Mouse (Mus musculus) limb, embryonic 14.5 days (tissue): Measurements from ENCODE around the gene Gm17617. TPM values are rescaled to one million over a fixed set of nuclear protein-coding genes. Genes with fewer than 3 reads are reported as not detected.
A peak's percentile ranks its signal among the peaks of the same experiment; 100 is the strongest.

ENCODE experiments used
- ATAC-seq: fragments of 200-750 bp; cut with Nextera tagmentation; 2 replicates; pipeline ENCODE4 v1.8.0; 2017; ENCODE audit warnings: low read depth, moderate number of reproducible peaks, moderate TSS enrichment; ENCODE audit not compliant: low FRiP score
- DNase-seq: peaks from one replicate; pipeline ENCODE4 v3.0.0-alpha.2; 2015; ENCODE audit warnings: low spot score
- H3K27ac ChIP-seq: fragments of 300-500 bp; sonication (generic); replicated peaks from 2 replicates; pipeline ENCODE4 v1.5.1; 2014; ENCODE audit warnings: low read depth, mild to moderate bottlenecking, low read length, moderate library complexity, mixed read lengths
- H3K27me3 ChIP-seq: fragments of 300-500 bp; sonication (generic); 2 replicates; pipeline ENCODE4 v1.6.1; 2014; ENCODE audit warnings: low read length, mixed read lengths; ENCODE audit not compliant: control insufficient read depth, insufficient read depth
- H3K36me3 ChIP-seq: fragments of 300-500 bp; sonication (generic); 2 replicates; pipeline ENCODE4 v1.6.1; 2014; ENCODE audit warnings: mild to moderate bottlenecking, low read length, moderate library complexity, mixed read lengths; ENCODE audit not compliant: control insufficient read depth, insufficient read depth
- H3K4me1 ChIP-seq: fragments of 300-500 bp; sonication (generic); 2 replicates; pipeline ENCODE4 v1.6.1; 2014; ENCODE audit warnings: antibody characterized with exemption, low read length, mixed read lengths; ENCODE audit not compliant: control insufficient read depth, insufficient read depth
- H3K4me2 ChIP-seq: fragments of 300-500 bp; sonication (generic); replicated peaks from 2 replicates; pipeline ENCODE4 v1.6.1; 2014; ENCODE audit warnings: low read depth, mild to moderate bottlenecking, low read length, moderate library complexity; ENCODE audit not compliant: severe bottlenecking
- H3K4me3 ChIP-seq: fragments of 300-500 bp; sonication (generic); replicated peaks from 2 replicates; pipeline ENCODE4 v1.5.1; 2014; ENCODE audit warnings: low read length
- H3K9ac ChIP-seq: fragments of 300-500 bp; sonication (generic); 2 replicates; pipeline ENCODE4 v1.6.1; 2014; ENCODE audit warnings: mild to moderate bottlenecking, low read depth, low read length, moderate library complexity; ENCODE audit not compliant: severe bottlenecking
- H3K9me3 ChIP-seq: fragments of 300-500 bp; sonication (generic); 2 replicates; pipeline ENCODE4 v1.6.1; 2016; ENCODE audit warnings: low read length; ENCODE audit not compliant: control insufficient read depth
- POLR2A ChIP-seq: fragments of 200-500 bp; IDR thresholded peaks from 2 replicates; pipeline ENCODE4 v1.8.0; 2012; ENCODE audit warnings: inconsistent platforms, mild to moderate bottlenecking, moderate library complexity, borderline replicate concordance; ENCODE audit not compliant: insufficient read depth, insufficient read length; ENCODE audit errors: extremely low read depth
- WGBS: fragments of 180-500 bp; shearing (Covaris S2); extraction: QIAGEN DNeasy Blood & Tissue Kit; methylation state at CpG from one replicate; pipeline ENCODE4 v1.1.7; 2014; 5-methylcytosine and 5-hydroxymethylcytosine counted together
- polyA plus RNA-seq, 2 experiments: library from polyadenylated mRNA; depleted of rRNA in 1 of 2; stranded (reverse) in 1 of 2; unstranded in 1 of 2; fragments of >200 nt; fragmentation: Nextera tagmentation in 1 of 2; extraction: Ambion mirVana in 1 of 2; gene quantifications; 2 replicates each; pipeline versions ENCODE4 v1.2.1 to v1.2.3; 2012 to 2014

The Gm17617 gene
- polyA plus RNA-seq, 2 experiments = not detected

- 47% methylated on average over 13 of the region's 13 CpGs for WGBS
- no peaks in the 10 kb centered on the region for H3K36me3 ChIP-seq
- no peak overlapping the region for H3K4me3 ChIP-seq
- no peak overlapping the region for H3K4me2 ChIP-seq
- no peaks in the 10 kb centered on the region for H3K9me3 ChIP-seq
- DNase-seq (peak; percentile 55), ATAC-seq (peak; percentile 82)
- 0 out of 2 replicates have a peak overlapping the region, but pooled peaks have one; percentile 1 for H3K27ac ChIP-seq
- no peaks in the 10 kb centered on the region for H3K27me3 ChIP-seq
- peaks cover 13% of the 10 kb centered on the region for H3K4me1 ChIP-seq
- TF ChIP-seq POLR2A = no peak
- H3K9ac ChIP-seq = 0 out of 2 replicates have a peak overlapping the region, but pooled peaks have one; percentile 5
Measured at GRCm38 (mm10) chr13:55168958-55169369, 35.6 kb upstream of the Gm17617 start.

- H3K4me2 ChIP-seq = no peak overlapping the region
- H3K9me3 ChIP-seq = no peaks in the 10 kb centered on the region
- H3K27ac ChIP-seq = 0 out of 2 replicates have a peak overlapping the region, but pooled peaks have one; percentile 1
Measured at GRCm38 (mm10) chr13:55168255-55168654, 34.9 kb upstream of the Gm17617 start.

GRCm38 (mm10) chr13:55167798-55168197 is 34.5 kb upstream of the Gm17617 start:
- H3K27me3 ChIP-seq = no peaks in the 10 kb centered on the region
- H3K36me3 ChIP-seq = no peaks in the 10 kb centered on the region
- H3K4me1 ChIP-seq = peaks cover 13% of the 10 kb centered on the region
- no peak for ATAC-seq
- no peak for TF ChIP-seq POLR2A
- H3K9me3 ChIP-seq = no peaks in the 10 kb centered on the region
- H3K27ac ChIP-seq = no peak overlapping the region
- no peak for DNase-seq
- no peak overlapping the region for H3K4me2 ChIP-seq
- WGBS = 75% methylated on average over 11 of the region's 11 CpGs
- H3K9ac ChIP-seq = no peak overlapping the region
- no peak overlapping the region for H3K4me3 ChIP-seq

More at GRCm38 (mm10) chr13:55168255-55168654, 34.9 kb upstream of the Gm17617 start:
- no peak for TF ChIP-seq POLR2A
- WGBS = 94% methylated on average over 5 of the region's 5 CpGs
- DNase-seq = no peak
- H3K9ac ChIP-seq = no peak overlapping the region
- H3K27me3 ChIP-seq = no peaks in the 10 kb centered on the region
- H3K4me1 ChIP-seq = peaks cover 13% of the 10 kb centered on the region
- H3K4me3 ChIP-seq = no peak overlapping the region
- no peak for ATAC-seq
- H3K36me3 ChIP-seq = no peaks in the 10 kb centered on the region

GRCm38 (mm10) chr13:55166806-55167725 is 33.7 kb upstream of the Gm17617 start:
- Histone ChIP-seq H3K4me3 (no peak overlapping the region), H3K9ac (no peak overlapping the region), H3K36me3 (no peaks in the 10 kb centered on the region), H3K9me3 (no peaks in the 10 kb centered on the region), H3K4me2 (no peak overlapping the region), H3K27me3 (no peaks in the 10 kb centered on the region), H3K27ac (no peak overlapping the region), H3K4me1 (peaks cover 10% of the 10 kb centered on the region)
- ATAC-seq (no peak), DNase-seq (no peak)
- 86% methylated on average over 32 of the region's 32 CpGs for WGBS
- no peak for TF ChIP-seq POLR2A

DNA sequence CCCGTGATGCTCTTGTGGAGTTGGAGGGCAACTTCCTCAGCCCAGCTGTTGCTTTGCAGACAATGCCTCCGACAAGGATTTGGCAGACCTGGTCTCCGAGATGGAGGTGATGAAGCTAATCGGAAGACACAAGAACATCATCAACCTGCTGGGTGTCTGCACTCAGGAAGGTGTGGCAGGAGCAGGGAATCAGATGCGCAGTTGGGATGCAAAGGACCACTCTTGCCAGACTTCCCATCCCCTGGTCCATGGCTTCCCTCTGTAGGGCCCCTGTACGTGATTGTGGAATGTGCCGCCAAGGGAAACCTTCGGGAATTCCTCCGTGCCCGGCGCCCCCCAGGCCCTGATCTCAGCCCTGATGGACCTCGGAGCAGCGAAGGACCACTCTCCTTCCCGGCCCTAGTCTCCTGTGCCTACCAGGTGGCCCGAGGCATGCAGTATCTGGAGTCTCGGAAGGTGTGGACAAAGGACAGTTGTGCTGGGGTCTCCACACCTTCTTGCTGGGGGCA is 32.5 kb upstream of the Gm17617 start:
- no peak for DNase-seq
- Histone ChIP-seq H3K9me3 (no peaks in the 10 kb centered on the region), H3K36me3 (peaks cover 3% of the 10 kb centered on the region; the same call in 1 of the 2 replicates), H3K9ac (no peak overlapping the region), H3K4me1 (no peaks in the 10 kb centered on the region), H3K27ac (no peak overlapping the region), H3K4me3 (no peak overlapping the region), H3K27me3 (no peaks in the 10 kb centered on the region), H3K4me2 (no peak overlapping the region)
- no peak for TF ChIP-seq POLR2A
- no peak for ATAC-seq
- WGBS = 90% methylated on average over 16 of the region's 16 CpGs
